28 mouse cellular contexts compared by ENCODE assay signal in genomic region chrX:169220064-169220463, GRCm38 (mm10). TPM values are rescaled to one million over a fixed set of nuclear protein-coding genes. Genes with fewer than 3 reads are reported as not detected.
A peak's percentile ranks its signal among the peaks of the same experiment; 100 is the strongest.
DNase-seq lines count a peak whose midpoint lies in the region; ATAC-seq and TF ChIP-seq lines count a peak whose summit lies in the region.
"Had no signal": no experiment of that assay in that cellular context is flagged by ENCODE, and none has a peak within 500 bp of the region (broad histone marks: within the 10 kb centered on the region; RNA-seq: fewer than 3 reads in every experiment).

No protein-coding gene starts in this region.

- 27% methylated on average over 8 of the region's 8 CpGs for WGBS in liver, embryonic 13.5 days (ENCODE audit: insufficient replicate concordance)
- WGBS in stomach, postnatal 0 days: 50% methylated on average over 8 of the region's 8 CpGs
- 74% methylated on average over 8 of the region's 8 CpGs for WGBS in midbrain, postnatal 0 days

- no peak overlapping the region for H3K4me3 ChIP-seq in liver, embryonic 13.5 days (replicated peaks)
- no peak overlapping the region for H3K4me3 ChIP-seq in stomach, postnatal 0 days (ENCODE audit: low read depth, low read length)
- no peak overlapping the region for H3K4me3 ChIP-seq in midbrain, postnatal 0 days (ENCODE audit: low read depth, low read length)
- H3K4me3 ChIP-seq: forebrain, embryonic 10.5 days; hindbrain, embryonic 13.5 days; limb, embryonic 13.5 days; midbrain, embryonic 10.5 days; stomach, embryonic 15.5 days had no signal

- no peak for TF ChIP-seq CTCF in stomach, postnatal 0 days (IDR thresholded peaks at IDR 0.05; ENCODE audit: low read depth)
- TF ChIP-seq CTCF in midbrain, postnatal 0 days (IDR thresholded peaks at IDR 0.05): no peak

- H3K36me3 ChIP-seq in liver, embryonic 13.5 days: no peaks in the 10 kb centered on the region
- H3K36me3 ChIP-seq in stomach, postnatal 0 days (ENCODE audit: control insufficient read depth, insufficient read depth, low read length): no peaks in the 10 kb centered on the region
- H3K36me3 ChIP-seq in midbrain, postnatal 0 days (ENCODE audit: insufficient read depth, low read length): no peaks in the 10 kb centered on the region
- H3K36me3 ChIP-seq: forebrain, embryonic 10.5 days; hindbrain, embryonic 13.5 days; limb, embryonic 13.5 days; midbrain, embryonic 10.5 days; stomach, embryonic 15.5 days had no signal

- H3K27me3 ChIP-seq in liver, embryonic 13.5 days: no peaks in the 10 kb centered on the region
- no peaks in the 10 kb centered on the region for H3K27me3 ChIP-seq in stomach, postnatal 0 days (ENCODE audit: control insufficient read depth, insufficient read depth, low read length)
- no peaks in the 10 kb centered on the region for H3K27me3 ChIP-seq in midbrain, postnatal 0 days (ENCODE audit: insufficient read depth, low read length)
- H3K27me3 ChIP-seq: stomach, embryonic 15.5 days had no signal

- H3K4me1 ChIP-seq in liver, embryonic 13.5 days (replicated peaks): no peaks in the 10 kb centered on the region
- no peaks in the 10 kb centered on the region for H3K4me1 ChIP-seq in stomach, postnatal 0 days (replicated peaks; ENCODE audit: control insufficient read depth, insufficient read depth)
- H3K4me1 ChIP-seq in midbrain, postnatal 0 days (ENCODE audit: insufficient read depth, low read length): no peaks in the 10 kb centered on the region
- H3K4me1 ChIP-seq: forebrain, embryonic 10.5 days; hindbrain, embryonic 13.5 days; limb, embryonic 13.5 days; midbrain, embryonic 10.5 days; stomach, embryonic 15.5 days had no signal

- DNase-seq in thymus, postnatal 4 days: peak; percentile 2
- no peak for DNase-seq in thymus, postnatal 0 days (ENCODE audit: low spot score)
- DNase-seq in liver, embryonic 13.5 days: peak; percentile 0
- peak; percentile 15 for DNase-seq in stomach, postnatal 0 days (ENCODE audit: low spot score)
- no peak for DNase-seq in left cerebral cortex, adult 9 months (ENCODE audit: low spot score in 2 of 2)
- no peak for DNase-seq in frontal cortex, adult 2 months (ENCODE audit: extremely low spot score in 1 of 2, low spot score in 1 of 2)
- no peak for DNase-seq in midbrain, postnatal 0 days (ENCODE audit: low spot score)
- DNase-seq: adrenal gland, postnatal 14 days; gastrocnemius, postnatal 14 days; lung, adult 2 months; right cerebral cortex, postnatal 25 days; thymus, adult 2 months had no signal

- H3K9me3 ChIP-seq in liver, embryonic 13.5 days (replicated peaks): no peaks in the 10 kb centered on the region
- H3K9me3 ChIP-seq in stomach, postnatal 0 days (ENCODE audit: control insufficient read depth, low read length): no peaks in the 10 kb centered on the region
- H3K9me3 ChIP-seq in midbrain, postnatal 0 days (ENCODE audit: low read length): no peaks in the 10 kb centered on the region
- H3K9me3 ChIP-seq: forebrain, embryonic 10.5 days; hindbrain, embryonic 13.5 days; limb, embryonic 13.5 days; midbrain, embryonic 10.5 days; stomach, embryonic 15.5 days had no signal

- peak; percentile 61 for ATAC-seq in common myeloid progenitor, adult 5-6 weeks (replicated peaks; ENCODE audit: low read depth, poor library complexity, severe bottlenecking)
- peak; percentile 57; the same call in 1 of the 2 replicates for ATAC-seq in liver, embryonic 13.5 days (ENCODE audit: low read depth)
- ATAC-seq in stomach, postnatal 0 days (ENCODE audit: low FRiP score, low TSS enrichment): no peak
- ATAC-seq in midbrain, postnatal 0 days (ENCODE audit: low FRiP score): no peak
- ATAC-seq: inflammation-experienced regulatory T-cells, adult 6 months; Patski had no signal

- TF ChIP-seq EP300 in stomach, postnatal 0 days (optimal IDR thresholded peaks at IDR 0.05): no peak

- no peak overlapping the region for H3K9ac ChIP-seq in liver, embryonic 13.5 days
- H3K9ac ChIP-seq in stomach, postnatal 0 days (ENCODE audit: low read length): no peak overlapping the region
- H3K9ac ChIP-seq in midbrain, postnatal 0 days (replicated peaks; ENCODE audit: low read length, poor library complexity, severe bottlenecking): no peak overlapping the region
- H3K9ac ChIP-seq: hindbrain, embryonic 13.5 days; limb, embryonic 13.5 days; stomach, embryonic 15.5 days had no signal

- H3K27ac ChIP-seq in liver, embryonic 13.5 days: no peak overlapping the region
- no peak overlapping the region for H3K27ac ChIP-seq in stomach, postnatal 0 days (replicated peaks)
- no peak overlapping the region for H3K27ac ChIP-seq in midbrain, postnatal 0 days (ENCODE audit: low read depth, low read length)
- H3K27ac ChIP-seq: forebrain, embryonic 10.5 days; hindbrain, embryonic 13.5 days; limb, embryonic 13.5 days; midbrain, embryonic 10.5 days; stomach, embryonic 15.5 days had no signal

- H3K4me2 ChIP-seq in liver, embryonic 13.5 days: no peak overlapping the region
- no peak overlapping the region for H3K4me2 ChIP-seq in stomach, postnatal 0 days (replicated peaks; ENCODE audit: low read depth)
- H3K4me2 ChIP-seq in midbrain, postnatal 0 days (ENCODE audit: low read depth, low read length, poor library complexity, severe bottlenecking): no peak overlapping the region
- H3K4me2 ChIP-seq: hindbrain, embryonic 13.5 days; limb, embryonic 13.5 days; stomach, embryonic 15.5 days had no signal

RNA-seq across cellular contexts. Expression of gene Amelx, which starts 33.1 kb away (rescaled TPM):
- 0.88 and 1.1 TPM in 2 replicates for polyA plus RNA-seq in thymus, postnatal 0 days (2015; fragmentation: Nextera tagmentation; extraction: Ambion mirVana)
- total RNA-seq in common myeloid progenitor, adult 5-6 weeks (2017): not detected in 2 replicates
- polyA plus RNA-seq in liver, embryonic 13.5 days (2015; fragmentation: Nextera tagmentation; extraction: Ambion mirVana): not detected in 2 replicates
- polyA plus RNA-seq in stomach, postnatal 0 days (2015; fragmentation: Nextera tagmentation; extraction: Ambion mirVana): 0.12 TPM in 1 of 2 replicates, not detected in the other
- polyA plus RNA-seq in frontal cortex, adult 2 months (2012; rRNA removed): not detected in 2 replicates
- not detected in 2 replicates for total RNA-seq in midbrain, postnatal 0 days (2014; rRNA removed)
- not detected in 2 replicates for polyA plus RNA-seq in midbrain, postnatal 0 days (2015; fragmentation: Nextera tagmentation; extraction: Ambion mirVana)
- total RNA-seq: adrenal gland, postnatal 14 days; gastrocnemius, postnatal 14 days; heart, adult 8-10 months; layer of hippocampus, postnatal 14 days; left cerebral cortex, postnatal 10 days had no signal
- polyA plus RNA-seq: C2C12; cerebellum, adult 2 months; forebrain, embryonic 10.5 days; heart, postnatal 0 days; hindbrain, embryonic 13.5 days; inflammation-experienced regulatory T-cells, adult 6 months; kidney, embryonic 16.5 days; limb, embryonic 13.5 days; lung, adult 2 months; midbrain, embryonic 10.5 days; Patski; spleen, adult 2 months had no signal

Comparison
In these comparisons a context has a peak if more than half of its experiments do, and no peak if none do; other contexts are left out.
1. DNase-seq: peak in thymus, postnatal 4 days (single experiment), liver, embryonic 13.5 days (single experiment) and stomach, postnatal 0 days (single experiment); none in thymus, postnatal 0 days (single experiment), left cerebral cortex, adult 9 months (0 of 2), frontal cortex, adult 2 months (0 of 2) and midbrain, postnatal 0 days (single experiment).
2. ATAC-seq: peak in common myeloid progenitor, adult 5-6 weeks (single experiment) and liver, embryonic 13.5 days (single experiment); none in stomach, postnatal 0 days (single experiment) and midbrain, postnatal 0 days (single experiment).